Mouse (Mus musculus) cortical plate, adult 2 months (tissue): ENCODE measurements at regions not wholly inside any gene's neighbourhood (a gene's known extent, or its start where the extent isn't known, plus 50 kb on each side); places are given as distances from the start of the nearest gene placed in this dataset.

ENCODE experiments used
- H3K27ac ChIP-seq: fragments of 200-500 bp; 2 replicates; pipeline ENCODE4 v1.5.1; 2012; ENCODE audit warnings: low read length, control low read depth, inconsistent platforms; ENCODE audit not compliant: insufficient read depth
- H3K4me1 ChIP-seq: fragments of 200-500 bp; 2 replicates; pipeline ENCODE4 v1.6.1; 2011; ENCODE audit warnings: low read length; ENCODE audit not compliant: control insufficient read depth, insufficient read depth
- H3K4me3 ChIP-seq: fragments of 200-500 bp; 2 replicates; pipeline ENCODE4 v1.5.1; 2011; ENCODE audit warnings: mild to moderate bottlenecking, low read length, control low read depth; ENCODE audit not compliant: insufficient read depth
- CTCF ChIP-seq: fragments of 200-500 bp; IDR thresholded peaks from 2 replicates; pipeline ENCODE4 v1.5.1; 2011; ENCODE audit warnings: mild to moderate bottlenecking, control low read depth, low read length; ENCODE audit not compliant: insufficient read depth; ENCODE audit errors: extremely low read depth
- POLR2A ChIP-seq: fragments of 200-500 bp; IDR thresholded peaks from 2 replicates; pipeline ENCODE4 v1.6.1; 2011; ENCODE audit warnings: mild to moderate bottlenecking, low read length, control low read depth; ENCODE audit not compliant: insufficient read depth; ENCODE audit errors: extremely low read depth

DNA sequence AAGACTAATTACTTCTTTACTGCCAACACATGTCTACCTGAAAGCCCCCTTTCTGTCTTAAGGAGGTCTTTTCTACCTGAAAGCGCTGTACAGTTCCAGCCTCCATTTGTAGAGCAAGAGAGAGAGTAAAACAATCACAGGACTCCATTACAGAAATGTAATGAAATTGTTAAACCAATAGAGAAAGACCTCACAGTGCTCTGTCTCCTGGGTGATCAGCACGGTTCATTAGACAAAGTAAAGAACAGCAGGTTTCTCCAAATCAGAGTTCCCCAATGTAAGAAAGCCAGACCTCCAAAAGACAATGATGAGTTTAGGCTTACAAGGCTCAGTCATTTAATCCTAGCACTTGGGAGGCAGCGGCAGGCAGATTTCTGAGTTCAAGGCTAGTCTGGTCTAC lies 153.1 kb downstream of the Alx1 start:
- no peaks in the 10 kb centered on the region; the same call in 1 of the 2 replicates for H3K4me1 ChIP-seq
- no peak overlapping the region for H3K4me3 ChIP-seq
- TF ChIP-seq POLR2A (no peak), CTCF (no peak)
- H3K27ac ChIP-seq: no peak overlapping the region

DNA sequence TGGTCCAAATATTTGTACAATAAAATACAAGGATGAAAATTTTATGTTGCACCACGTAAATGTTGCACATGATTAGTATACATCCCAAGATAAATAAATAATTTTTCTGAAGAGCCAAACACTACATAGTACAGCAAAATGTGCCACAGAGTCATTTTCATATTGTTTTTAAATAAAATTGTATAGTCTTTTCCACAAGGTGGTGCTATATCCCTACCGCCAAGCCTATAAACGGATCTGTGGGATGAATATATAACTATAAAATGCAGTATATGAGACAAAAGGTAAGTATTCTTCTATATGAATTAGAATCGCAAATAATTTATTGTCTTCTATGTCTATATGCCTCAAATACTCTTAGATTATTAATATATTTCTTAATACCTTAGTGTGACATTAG lies 163.1 kb downstream of the Alx1 start:
- Histone ChIP-seq H3K27ac (no peak overlapping the region), H3K4me3 (no peak overlapping the region), H3K4me1 (no peaks in the 10 kb centered on the region)
- no peak for TF ChIP-seq CTCF
- TF ChIP-seq POLR2A: no peak

DNA sequence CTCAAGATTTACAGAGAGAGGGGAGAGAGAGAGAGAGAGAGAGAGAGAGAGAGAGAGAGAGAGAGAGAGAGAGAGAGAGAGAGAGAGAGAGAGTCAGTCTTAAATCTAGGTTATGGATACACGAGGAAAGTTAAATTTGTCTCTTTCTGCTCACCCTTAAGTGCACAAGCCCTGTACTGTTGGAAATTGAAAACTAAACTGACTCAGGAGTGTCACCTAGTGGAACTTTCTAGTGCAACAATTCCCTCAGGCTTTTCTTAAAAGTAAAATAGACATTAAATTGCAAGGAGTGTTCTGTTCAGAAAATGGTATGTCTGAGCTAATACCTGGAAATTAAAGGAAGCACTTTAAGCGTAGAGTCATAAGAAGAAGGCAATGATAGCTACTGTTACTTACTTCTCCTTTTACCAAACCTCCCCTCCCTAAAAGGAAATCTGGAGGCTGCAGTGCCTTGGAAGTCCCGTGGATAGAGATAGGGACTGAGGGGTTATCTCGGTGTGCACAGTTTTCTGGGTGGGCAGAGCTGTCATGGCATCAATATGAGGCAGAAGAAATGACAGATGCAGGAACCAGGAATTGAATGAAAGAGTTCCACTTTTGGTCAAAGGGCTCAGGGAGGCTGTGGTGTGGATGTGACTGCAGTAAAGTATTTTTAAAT lies 193.3 kb downstream of the Alx1 start:
- no peak overlapping the region for H3K4me3 ChIP-seq
- TF ChIP-seq POLR2A (no peak), CTCF (peak; percentile 16; the same call in 1 of the 2 replicates)
- no peaks in the 10 kb centered on the region for H3K4me1 ChIP-seq
- no peak overlapping the region for H3K27ac ChIP-seq

DNA sequence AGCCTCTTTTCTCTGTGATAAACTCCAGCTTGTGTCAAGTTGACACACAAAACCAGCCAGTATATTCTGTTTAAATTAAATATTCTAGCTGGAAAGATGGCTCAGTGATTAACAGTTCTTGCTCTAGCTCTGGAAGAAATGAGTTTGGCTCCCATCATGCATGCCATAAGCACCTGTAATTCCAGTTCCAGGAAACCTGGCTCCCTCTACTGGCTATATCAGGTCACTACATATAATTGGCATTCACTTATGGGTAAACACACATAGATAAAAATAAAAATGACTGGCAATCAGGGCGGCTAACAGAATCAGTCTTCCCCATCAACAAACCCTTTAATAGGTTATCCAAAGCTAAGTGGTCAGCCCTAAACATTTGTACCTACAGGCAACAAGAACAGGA lies 194.2 kb downstream of the Alx1 start:
- 0 out of 2 replicates have a peak, but pooled peaks have one; percentile 16 for TF ChIP-seq CTCF
- no peak for TF ChIP-seq POLR2A
- H3K27ac ChIP-seq: no peak overlapping the region
- H3K4me1 ChIP-seq: no peaks in the 10 kb centered on the region
- no peak overlapping the region for H3K4me3 ChIP-seq

DNA sequence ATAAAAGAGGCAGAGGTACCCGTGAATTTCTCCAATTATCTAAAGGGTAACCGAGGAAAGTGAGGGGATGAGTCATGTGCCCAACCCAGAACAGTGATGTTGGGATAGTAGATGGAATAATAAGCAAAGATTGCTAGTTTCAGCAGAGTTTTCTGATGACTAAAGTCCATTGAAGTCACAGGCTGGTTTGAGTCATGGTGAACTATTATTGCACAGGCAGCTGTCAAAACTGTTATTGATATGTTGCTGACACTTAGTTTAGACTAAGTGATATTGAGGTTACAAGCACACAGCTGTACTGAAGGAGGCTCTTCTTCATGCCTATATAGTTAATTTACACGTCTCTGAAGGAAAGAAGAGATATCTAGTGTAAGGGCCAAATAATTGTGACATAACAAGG lies 200.4 kb downstream of the Alx1 start:
- Histone ChIP-seq H3K4me1 (no peaks in the 10 kb centered on the region), H3K27ac (no peak overlapping the region), H3K4me3 (no peak overlapping the region)
- TF ChIP-seq CTCF: no peak
- no peak for TF ChIP-seq POLR2A

DNA sequence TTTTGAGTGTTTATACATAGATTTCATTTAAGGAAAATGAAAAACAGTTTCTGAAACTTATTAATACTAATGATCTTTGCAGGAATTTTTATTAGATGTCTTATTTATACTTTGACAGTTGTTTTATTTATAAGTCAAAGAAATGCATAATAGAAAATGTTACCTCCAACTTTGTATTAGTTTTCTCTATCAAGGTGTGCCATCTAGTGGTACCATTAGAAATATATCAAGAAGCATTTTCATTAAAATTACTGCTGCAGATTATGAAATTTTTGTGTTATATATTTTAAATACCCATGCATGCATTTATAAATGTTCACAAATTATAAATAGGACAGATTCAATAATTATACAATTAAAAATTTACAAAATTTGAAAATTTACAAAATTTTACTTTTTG lies 206.6 kb downstream of the Alx1 start:
- no peak overlapping the region for H3K27ac ChIP-seq
- H3K4me3 ChIP-seq: no peak overlapping the region
- no peaks in the 10 kb centered on the region for H3K4me1 ChIP-seq
- TF ChIP-seq POLR2A (no peak), CTCF (no peak)

DNA sequence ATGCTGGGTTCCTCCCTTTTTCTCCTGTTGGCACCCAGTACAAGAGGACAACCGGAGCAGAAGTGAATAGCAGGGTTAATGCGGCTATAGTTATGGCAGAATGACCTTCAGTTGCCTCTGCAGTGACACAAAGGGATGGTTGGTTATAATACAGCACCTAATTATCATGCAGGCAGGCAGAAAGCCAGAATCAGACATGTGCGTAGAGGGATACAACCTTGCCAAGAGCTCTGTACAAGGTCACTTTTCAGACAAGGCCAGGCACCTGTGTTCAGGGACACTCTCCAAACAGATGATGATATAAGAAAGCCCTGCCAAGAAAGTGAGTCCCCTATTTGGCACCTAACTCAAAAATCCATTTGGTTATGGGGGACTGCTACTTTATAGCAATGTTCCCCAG lies 228.6 kb downstream of the Alx1 start:
- Histone ChIP-seq H3K4me3 (no peak overlapping the region), H3K4me1 (no peaks in the 10 kb centered on the region), H3K27ac (no peak overlapping the region)
- TF ChIP-seq POLR2A (no peak), CTCF (no peak)

DNA sequence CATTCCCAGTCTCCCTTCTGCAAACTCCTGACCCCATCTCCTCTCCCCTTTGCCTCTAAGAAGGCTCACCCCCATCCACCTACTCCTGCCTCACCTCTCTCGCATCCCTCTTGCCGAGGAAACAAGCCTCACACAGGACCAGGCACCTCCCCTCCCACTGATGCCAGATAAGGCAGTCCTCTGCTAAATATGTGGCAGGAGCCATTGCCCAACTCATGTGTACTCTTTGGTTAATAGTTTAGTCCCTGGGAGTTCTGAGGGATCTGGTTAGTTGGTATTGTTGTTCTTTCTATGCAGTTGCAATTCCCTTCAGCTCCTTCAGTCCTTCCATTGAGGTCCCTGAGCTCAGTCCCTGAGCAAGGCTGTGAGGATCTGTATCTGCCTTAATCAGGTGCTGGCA lies 250.8 kb downstream of the Alx1 start:
- no peak for TF ChIP-seq CTCF
- no peak for TF ChIP-seq POLR2A
- H3K27ac ChIP-seq: no peak overlapping the region
- no peaks in the 10 kb centered on the region for H3K4me1 ChIP-seq
- no peak overlapping the region for H3K4me3 ChIP-seq

DNA sequence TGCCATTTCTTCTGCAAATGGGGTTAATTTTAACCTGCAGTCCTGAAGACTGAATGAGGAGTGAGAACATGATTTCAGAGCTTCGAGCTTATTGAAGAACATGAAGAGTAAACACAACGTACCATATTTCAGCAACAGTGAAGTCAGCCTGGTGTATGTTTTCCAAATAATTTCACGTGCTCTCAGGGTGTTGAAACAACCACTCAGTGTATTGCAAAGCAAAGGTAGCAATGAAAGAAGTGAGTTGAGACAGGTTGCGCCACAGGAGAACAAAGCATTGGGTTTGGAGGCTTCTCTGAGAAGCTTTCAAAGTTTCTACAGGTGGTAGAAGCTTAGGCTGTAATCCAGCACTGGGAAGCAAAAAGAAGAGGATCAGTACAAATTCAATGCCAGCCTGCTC lies 251.7 kb downstream of the Rassf9 start:
- no peaks in the 10 kb centered on the region for H3K4me1 ChIP-seq
- H3K4me3 ChIP-seq: no peak overlapping the region
- TF ChIP-seq CTCF: no peak
- TF ChIP-seq POLR2A: no peak

DNA sequence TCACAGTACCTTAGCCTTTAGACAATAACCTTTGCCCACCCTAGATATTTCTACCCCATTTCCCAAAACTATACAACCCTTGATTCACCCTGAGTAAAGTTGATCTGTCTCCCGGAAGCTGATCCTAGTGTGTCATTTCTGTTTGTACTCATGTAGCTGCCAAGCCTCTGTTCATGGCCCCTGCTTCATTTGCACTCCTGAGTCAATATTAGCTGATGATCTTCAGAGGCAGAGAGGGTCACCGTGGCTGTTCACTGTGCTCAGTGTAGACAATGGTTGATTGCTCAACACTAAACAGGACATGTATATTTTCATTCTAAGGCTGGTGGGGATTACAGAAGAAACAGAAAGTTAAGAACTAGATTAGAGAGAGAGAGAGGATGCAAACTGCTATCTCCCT lies 250.4 kb downstream of the Rassf9 start:
- TF ChIP-seq POLR2A: no peak
- no peak for TF ChIP-seq CTCF
- Histone ChIP-seq H3K4me3 (no peak overlapping the region), H3K4me1 (no peaks in the 10 kb centered on the region), H3K27ac (no peak overlapping the region)

More for the DNA sequence above, 251.7 kb downstream of the Rassf9 start:
- no peak overlapping the region for H3K27ac ChIP-seq

DNA sequence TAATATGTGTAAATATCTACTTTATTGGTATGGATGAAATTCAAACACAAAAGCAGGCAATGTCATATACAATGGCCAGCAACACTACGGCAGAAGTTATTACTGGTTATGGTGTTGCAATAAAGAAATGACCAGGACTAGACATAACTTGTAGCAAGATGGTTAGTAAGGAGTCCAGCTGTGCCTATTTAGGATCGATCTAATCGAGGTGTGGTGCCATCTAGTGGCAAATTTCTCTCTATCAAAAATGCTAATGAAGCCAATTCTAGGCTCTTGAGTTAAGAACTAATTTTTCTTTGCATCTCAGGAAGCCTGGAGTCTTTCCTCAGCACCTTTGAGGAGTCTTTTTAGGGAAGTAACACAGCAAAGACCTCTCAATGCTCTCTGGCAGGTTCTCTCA lies 223.2 kb downstream of the Rassf9 start:
- Histone ChIP-seq H3K4me1 (no peaks in the 10 kb centered on the region), H3K27ac (no peak overlapping the region), H3K4me3 (no peak overlapping the region)
- TF ChIP-seq POLR2A (no peak), CTCF (peak; percentile 37; the same call in 1 of the 2 replicates)
